Mouse (Mus musculus) olfactory bulb, adult 2 months (tissue): ENCODE results near the gene Chn2.

Source experiments
- CTCF ChIP-seq: fragments of 200-500 bp; IDR thresholded peaks from 2 replicates; pipeline ENCODE4 v1.5.1; 2012; ENCODE audit warnings: low read depth, mild to moderate bottlenecking, low read length, moderate library complexity; ENCODE audit not compliant: insufficient read depth
- POLR2A ChIP-seq: fragments of 200-500 bp; IDR thresholded peaks from 2 replicates; pipeline ENCODE4 v1.6.1; 2012; ENCODE audit warnings: mild to moderate bottlenecking, low read depth, low read length, moderate library complexity; ENCODE audit not compliant: insufficient read depth

GRCm38 (mm10) chr6:54128702-54129101 is 89.3 kb downstream of the Chn2 start:
- no peak for TF ChIP-seq POLR2A
- TF ChIP-seq CTCF: no peak
